Mouse (Mus musculus): ENCODE results near the gene Dhtkd1.

Dhtkd1 gene

DNA sequence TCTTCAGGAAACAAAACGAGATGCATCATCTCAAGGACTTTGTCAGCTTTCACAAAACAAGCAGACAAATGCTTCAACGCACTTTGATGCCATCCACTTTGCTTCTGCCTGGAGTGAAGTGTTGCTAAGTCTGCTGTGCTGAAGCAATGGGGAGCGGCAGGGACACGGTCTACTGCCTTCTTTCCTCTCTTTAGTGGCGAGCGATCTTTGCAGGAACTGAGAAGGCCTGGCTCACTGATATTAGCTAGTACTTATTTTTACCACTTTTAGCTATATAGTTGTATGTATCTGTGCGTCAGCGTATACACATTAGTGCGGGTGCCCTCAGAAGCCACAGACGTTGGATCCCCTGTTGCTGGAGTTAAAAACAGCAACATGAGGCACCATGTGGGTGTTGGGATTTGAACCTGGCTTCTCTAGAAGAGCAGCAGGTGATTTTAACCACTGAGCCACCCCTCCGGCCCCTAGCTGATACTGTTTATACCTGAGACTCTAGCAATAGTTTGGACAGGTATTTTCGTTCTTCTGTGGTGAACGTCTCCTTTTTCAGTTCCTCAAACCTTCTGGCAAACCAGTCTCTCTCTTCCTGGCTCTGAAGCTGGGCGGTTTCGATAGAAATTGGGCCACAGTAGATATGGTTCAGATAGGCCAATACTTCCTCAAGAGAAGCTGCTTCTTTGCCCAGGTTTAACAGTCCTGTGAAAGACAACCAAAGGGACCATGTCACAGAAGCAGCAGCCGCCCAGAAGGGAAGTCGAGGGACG lies 12.1 kb downstream of the Dhtkd1 start:
- no peak for DNase-seq (ENCODE audit: low spot score)

DNA sequence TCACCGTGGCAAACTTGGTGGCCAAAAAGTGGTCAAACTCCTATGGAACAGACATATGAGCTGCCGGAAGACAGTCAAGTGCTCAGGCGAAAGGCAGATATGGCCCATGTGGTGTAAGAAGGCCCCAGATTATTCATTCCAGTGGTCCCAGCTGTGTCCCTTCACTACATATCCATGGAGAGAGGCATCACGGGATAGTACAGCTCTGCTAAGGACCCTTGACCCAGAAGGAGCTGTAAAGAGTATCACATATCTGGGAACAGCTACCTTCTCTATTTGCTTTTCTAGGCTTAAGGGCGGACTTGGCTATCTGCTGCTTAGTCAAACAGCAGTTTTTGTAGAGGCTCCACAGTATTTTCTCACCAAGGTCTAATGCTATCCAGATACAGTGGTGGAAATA lies 12.8 kb downstream of the Dhtkd1 start:
- DNase-seq (ENCODE audit: low spot score): no peak

DNA sequence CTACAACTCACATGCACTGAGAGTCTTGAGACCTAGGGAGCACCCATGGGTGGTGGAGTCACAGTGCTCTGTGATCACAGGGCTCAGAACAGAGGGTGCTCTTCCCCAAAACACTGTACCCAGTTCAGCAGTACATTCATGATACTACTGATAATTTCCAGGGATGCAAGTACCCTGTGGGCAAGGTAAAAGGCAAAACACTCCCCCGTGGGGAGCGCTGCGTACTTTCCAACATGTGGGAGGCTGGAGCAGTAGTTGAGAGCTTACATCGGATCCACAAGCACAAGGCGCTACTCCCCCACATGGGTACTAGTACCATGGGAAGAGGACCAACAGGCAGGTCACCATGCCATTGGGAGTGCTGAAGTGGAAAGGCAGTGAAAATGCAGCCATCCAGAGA lies 15.1 kb downstream of the Dhtkd1 start:
- peak; percentile 62 for DNase-seq (ENCODE audit: low spot score)

DNA sequence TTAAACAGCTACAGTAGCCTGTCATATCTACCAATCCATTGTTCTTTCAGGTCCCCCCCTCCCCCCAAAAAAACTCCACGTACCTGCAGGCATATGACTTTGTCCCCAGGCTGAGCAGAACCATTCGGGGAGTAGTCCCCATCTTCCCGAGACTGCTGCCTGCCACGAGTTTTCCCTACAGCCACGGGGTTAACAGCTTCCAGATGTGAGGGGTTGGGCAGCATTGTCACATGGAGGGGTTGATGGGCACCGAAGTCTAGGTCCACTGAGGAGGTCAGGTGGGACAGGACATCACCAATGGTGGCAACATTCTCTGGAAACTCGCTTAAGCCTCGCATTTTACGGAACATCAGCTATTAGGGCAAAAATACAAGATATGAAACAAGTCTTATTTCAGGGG lies 18.8 kb downstream of the Dhtkd1 start:
- DNase-seq (ENCODE audit: low spot score): no peak

DNA sequence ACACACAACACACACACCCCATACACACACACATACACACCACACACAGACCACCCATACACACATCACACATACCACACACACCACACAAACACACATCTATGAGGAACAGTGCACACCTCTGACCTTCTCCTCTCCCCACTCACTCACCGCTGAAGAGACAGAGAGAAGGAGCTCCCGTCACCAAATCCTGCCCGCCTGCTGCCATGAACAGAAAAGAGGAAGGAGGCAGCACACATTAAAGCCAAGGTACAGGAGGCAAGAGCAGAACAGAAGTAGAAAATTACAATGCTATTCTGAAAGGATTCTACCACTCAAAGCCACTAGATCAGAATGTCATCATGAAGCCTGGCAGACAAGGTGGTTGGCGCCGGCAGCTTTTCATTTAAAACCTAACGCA lies 19.8 kb downstream of the Dhtkd1 start:
- no peak for DNase-seq (ENCODE audit: low spot score)

DNA sequence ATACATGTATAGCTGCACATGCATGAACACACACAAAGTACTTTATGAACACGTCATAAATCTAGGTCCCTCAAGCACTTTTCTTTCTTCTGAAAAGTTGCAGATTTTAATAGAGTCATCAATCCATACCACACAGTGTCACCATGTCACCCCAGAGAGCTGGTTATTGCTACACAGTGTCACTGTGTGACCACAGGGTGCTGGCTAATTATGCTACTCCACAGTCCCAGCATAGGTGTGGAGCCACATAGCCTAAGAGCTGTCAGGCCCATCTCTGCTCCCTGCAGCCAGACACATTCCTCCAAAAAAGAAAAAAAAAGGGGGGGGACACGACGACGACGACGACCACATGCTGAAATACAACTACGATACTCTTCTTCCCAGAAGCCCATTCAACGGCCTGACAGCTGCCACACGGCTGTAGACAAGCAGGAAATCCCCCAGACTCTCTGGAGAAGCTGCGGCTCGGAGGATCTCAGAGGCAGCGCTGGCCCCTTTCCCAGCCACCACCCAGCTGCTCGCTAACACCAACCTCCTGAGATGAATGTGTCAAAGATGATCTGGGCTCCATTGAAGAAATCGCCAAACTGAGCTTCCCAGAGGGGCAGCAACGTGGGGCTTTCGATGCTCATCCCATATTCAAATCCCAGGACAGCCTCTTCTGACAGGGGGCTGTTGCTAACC lies 31.2 kb downstream of the Dhtkd1 start:
- no peak for DNase-seq (ENCODE audit: low spot score)

DNA sequence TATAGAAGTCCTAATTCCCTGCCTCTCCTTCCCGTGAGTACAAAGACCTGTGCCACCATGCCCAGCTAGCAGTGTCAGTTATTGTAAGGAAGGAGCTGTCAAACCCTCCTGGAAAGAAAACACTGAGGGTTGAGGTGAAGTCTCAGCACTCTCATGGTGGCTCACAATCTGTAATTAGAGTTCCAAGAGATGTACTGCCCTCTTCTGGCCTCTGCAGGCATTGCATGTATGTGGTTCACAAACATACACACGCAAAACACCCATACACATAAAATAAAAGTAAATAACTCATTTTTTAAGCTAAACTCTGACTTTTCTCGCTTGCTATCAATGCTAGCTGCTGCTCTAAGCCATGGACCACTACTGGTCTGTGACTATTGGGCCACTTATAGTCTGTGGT lies 36.0 kb downstream of the Dhtkd1 start:
- no peak for DNase-seq (ENCODE audit: low spot score)

DNA sequence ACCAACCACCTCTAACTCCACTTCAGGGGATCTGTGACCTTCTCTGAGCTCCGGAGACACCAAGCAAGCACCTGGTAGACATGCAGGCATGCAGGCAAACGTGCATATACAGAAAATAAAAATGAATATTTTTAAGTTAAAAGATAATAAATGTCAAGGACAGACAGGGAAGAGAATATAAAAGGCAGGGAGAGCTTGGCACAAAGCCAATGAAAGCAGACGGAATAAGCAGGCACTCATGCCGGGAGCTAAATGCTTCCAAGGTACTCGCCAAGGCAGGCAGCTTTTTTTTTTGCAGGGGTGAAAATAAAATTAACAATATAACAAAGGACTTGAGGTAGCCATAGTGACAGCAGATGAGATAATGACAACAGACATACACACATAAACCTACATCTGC lies 36.5 kb downstream of the Dhtkd1 start:
- peak; percentile 24 for DNase-seq (ENCODE audit: low spot score)

DNA sequence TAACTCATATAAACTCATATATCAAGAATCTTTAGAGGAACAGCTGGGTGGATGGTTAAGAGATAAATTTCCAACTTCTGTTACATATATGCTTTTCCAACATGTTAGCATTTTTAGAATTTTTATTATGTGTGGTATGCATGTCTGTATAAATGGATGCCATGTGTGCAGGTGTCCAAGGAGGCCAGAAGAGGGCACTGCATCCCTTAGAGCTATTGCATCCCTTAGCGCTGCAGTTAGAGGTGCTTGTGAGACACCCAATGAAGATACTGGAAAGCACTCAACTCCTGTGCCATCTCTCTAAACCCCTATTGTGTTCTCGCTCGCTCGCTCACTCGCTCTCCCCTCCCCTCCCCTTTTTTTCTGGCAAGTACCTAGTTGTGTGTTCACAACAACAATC lies 42.4 kb downstream of the Dhtkd1 start:
- no peak for DNase-seq (ENCODE audit: low spot score)

DNA sequence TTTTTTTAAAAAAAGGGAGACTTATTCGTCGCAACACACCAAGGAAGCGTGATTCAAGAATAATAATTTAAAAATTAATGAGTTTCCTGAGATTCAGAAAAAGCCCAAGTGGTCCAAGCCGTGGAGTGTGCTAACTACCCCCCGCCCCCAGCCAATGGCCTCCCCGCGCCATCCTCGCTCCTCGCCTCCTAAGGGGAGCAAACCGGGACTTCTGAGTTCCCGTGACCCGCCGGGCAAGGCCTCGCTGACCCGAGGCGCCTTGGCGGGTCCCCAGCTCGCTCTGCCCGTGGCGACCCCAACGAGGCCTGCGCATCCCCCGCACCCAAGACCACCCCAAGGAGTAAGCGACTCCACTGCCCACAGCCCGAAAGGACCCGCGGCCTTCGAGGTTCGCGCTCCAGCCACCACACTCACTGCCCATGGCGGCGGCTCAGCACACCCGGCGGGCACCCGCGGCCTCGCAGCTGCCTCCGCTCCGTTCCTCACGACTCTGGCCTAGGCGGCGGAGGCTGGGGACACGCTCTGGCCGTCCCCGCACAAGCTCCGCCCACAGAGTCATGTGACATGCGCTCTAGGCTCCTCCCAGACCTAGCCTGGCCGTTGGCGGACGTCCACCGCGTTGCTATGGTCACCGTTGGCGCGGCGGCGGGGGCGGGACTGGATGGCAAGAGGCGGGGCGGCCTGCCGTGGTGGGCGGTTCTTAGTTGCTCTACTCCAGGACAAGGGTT lies 47.6 kb downstream of the Dhtkd1 start, which contains the start of gene Sec61a2:
Sec61a2 (minus strand) TSS at position 590 of the 728 bp plus-strand sequence.
- DNase-seq (ENCODE audit: low spot score): peak; percentile 96

DNA sequence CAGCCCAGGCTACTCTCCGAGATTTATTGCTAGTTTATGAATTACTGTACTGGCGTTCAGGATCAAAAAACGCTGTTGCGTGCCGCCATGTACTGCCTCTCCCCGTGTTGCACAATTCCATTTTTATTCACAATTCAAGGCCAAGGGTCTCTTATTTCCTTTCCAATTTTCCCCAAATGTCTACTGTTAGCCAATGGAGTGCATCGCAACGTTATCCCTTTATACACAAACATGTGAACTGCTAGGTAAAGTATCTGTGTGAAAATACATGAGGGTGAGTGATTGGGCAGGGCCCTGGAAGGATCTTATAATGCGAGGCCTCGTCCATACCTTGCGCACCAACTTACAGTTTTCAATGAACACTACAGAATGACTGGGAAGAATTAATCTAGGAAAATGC lies 48.3 kb downstream of the Dhtkd1 start:
- no peak for DNase-seq (ENCODE audit: low spot score)

DNA sequence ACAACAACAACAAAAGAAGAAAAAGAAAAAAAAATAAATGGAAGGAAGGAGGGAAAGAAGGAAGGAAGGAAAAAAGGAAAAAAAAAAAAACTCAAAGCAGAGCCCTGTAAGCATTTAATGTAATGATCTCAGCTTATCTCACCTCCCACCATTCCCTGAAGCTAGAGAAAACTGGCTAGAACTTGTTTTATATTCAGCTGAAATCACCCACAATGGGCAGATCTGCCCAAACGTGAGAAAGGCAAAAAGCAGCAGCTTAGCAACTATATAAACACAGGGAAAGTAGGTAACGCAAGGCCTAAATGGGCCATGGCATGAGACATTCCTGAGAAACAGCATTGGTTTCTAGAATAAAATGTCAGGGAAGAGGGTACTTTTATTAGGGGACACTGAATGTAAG lies 53.2 kb downstream of the Dhtkd1 start:
- no peak for DNase-seq (ENCODE audit: low spot score)

DNA sequence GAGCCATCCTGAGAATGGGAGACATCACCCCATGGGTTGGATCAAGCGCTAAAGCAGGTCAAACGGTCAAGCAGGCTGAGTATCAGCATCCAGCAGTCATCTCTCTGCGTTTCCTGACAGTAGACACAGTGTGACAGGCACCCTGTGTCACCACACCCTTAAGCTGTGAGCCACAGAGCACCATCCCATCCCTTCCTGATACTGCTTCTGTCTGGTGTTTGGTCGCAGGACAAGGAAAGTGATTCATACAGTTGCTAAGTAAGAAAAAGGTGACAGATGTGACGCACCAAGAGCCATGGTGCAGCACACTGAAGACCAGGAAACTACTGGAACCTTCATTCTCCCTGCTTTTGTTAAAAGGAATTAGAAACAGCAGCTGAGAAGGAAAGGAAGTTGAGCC lies 53.7 kb downstream of the Dhtkd1 start:
- DNase-seq (ENCODE audit: low spot score): no peak

DNA sequence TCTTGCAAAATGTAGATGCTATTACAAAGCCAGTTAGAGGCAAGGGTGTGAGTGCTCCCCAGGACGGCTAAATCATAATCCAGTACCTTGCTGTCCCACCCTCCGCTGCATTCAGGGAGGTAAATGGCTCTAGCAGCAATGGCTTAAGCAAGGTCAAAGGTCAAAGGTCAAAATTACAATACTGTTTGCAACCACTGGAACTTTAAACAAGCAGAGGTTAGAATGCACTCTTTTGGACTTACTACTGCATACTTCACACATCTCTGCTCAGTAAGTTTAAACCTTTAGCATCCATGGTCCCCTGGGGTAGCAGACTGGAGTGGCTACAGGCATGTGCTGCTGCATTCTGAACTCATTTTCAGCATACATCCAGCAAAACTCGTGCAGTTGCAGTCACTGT lies 65.1 kb downstream of the Dhtkd1 start:
- no peak for DNase-seq (ENCODE audit: low spot score)

DNA sequence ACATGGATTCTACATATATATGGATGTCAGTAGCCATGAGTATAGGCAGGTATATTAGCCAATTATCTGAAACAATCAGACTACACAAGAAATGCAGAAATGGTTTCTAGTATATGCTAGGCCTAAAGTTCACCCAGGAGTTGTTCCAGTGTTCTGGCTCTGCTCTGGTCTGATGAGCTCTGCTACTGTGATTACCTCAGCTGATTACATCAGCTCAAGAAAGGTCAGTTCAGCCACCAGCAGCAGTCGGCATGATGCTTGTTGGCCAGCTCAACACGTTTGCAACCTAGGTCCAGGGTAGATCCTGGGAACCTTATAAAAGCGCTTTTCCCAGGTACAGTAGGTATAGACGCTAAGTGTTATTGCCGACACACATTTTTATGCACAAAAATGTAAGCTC lies 72.8 kb downstream of the Dhtkd1 start:
- DNase-seq (ENCODE audit: low spot score): no peak

DNA sequence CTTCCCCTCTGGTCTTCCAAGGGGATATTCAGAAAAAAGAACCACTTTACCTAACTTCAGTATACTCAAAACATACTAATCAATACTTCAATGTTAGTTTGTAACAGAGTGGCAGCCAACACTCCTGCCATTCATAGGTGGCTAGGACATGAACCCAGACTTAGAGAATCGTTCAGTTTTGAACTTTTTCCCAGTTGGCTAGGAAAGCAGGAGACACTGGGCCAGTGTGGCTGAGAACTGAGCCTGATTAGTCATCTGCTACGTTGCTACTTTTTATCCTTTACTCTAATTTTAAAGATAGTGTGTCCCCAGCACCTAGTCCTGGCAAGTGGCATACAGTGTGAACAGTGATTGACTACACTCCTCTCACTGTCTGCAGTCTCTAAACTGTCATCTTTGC lies 74.9 kb downstream of the Dhtkd1 start:
- no peak for DNase-seq (ENCODE audit: low spot score)

DNA sequence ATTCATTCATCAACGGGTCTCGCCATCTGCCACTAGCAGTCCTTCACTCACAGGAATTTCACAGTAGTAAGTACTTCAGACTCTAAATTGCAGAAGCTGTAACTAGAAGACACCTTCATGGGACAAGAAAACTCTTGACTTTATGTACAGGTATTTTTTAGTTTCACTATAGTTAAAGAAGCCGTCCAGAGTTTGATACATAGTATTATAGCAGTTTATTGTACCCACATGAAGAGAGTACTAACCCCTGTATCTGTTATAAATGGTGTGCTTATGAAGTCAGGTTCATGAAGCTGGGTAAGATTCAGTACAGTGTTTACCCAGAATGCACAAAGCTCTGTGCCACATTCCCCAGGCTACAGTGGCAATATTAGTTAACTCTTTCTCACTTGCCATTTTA lies 79.8 kb downstream of the Dhtkd1 start, which contains the start of gene Gm13199:
Gm13199 (minus strand) TSS at position 101 of the 400 bp plus-strand sequence.
- no peak for DNase-seq (ENCODE audit: low spot score)

DNA sequence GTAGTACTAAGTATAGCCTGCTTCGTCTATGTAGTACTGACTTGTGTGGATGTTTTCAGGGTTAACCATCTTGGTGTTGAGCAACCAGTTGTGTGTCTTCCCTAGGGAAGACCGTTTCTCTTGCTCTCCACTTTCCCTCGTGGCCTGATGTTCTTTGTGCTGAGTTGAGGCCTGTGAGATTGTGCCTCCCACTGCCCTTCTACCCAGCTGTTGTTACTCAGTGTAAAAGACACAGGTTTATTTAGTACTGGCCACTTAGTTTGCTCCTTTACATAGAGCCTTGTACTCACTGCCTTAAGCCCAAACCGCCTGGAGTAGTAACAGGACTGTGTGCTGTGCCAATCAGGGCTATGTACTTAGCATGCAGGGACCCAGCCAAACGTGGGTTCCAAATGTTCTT lies 90.7 kb downstream of the Dhtkd1 start:
- no peak for DNase-seq (ENCODE audit: low spot score)

DNA sequence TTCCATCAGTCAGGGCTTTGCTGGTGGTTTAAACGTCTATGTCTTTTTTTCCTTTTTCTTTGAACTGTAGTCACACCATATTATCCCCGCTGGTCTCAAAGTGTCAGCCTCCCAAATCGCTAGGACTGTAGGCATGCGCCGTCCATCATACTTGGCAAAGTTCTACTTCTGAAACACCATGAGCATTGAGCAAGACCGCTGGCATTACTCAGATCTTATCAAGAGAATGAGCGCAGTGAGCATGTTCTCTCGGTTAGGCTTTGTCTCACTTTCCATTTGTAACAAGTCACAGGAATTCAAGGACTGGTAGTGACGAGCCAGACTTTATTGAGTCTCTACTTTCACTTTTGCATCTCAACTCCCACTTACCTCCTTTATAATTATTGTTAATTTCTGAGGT lies 91.5 kb downstream of the Dhtkd1 start:
- DNase-seq (ENCODE audit: low spot score): no peak

All from ovary, adult 18-20 months (tissue).